Comparison of ENCODE assay signal across 9 mouse cellular contexts in genomic region chr4:64595014-64595599, GRCm38 (mm10).
DNase-seq lines count a peak whose midpoint lies in the region; ATAC-seq lines count a peak whose summit lies in the region.
"Had no signal": no experiment of that assay in that cellular context is flagged by ENCODE, and none has a peak within 500 bp of the region (broad histone marks: within the 10 kb centered on the region; RNA-seq: fewer than 3 reads in every experiment).

No protein-coding gene starts in this region.

- intact Hi-C loops in heart, postnatal 14 days (cut with DNase I): no loop called here

- H3K9ac ChIP-seq in midbrain, embryonic 14.5 days (replicated peaks; ENCODE audit: low read length): no peak overlapping the region
- H3K9ac ChIP-seq: neural tube, embryonic 12.5 days had no signal

- 72% methylated on average over 8 of the region's 8 CpGs for WGBS in heart, embryonic 10.5 days
- 84% methylated on average over 8 of the region's 8 CpGs for WGBS in midbrain, embryonic 14.5 days

- H3K36me3 ChIP-seq in heart, embryonic 10.5 days: no peaks in the 10 kb centered on the region
- no peaks in the 10 kb centered on the region for H3K36me3 ChIP-seq in midbrain, embryonic 14.5 days (ENCODE audit: control insufficient read depth, insufficient read depth, low read length)
- H3K36me3 ChIP-seq: neural tube, embryonic 12.5 days had no signal

- no peaks in the 10 kb centered on the region for H3K4me1 ChIP-seq in heart, embryonic 10.5 days
- no peaks in the 10 kb centered on the region for H3K4me1 ChIP-seq in midbrain, embryonic 14.5 days (ENCODE audit: control insufficient read depth, insufficient read depth, low read length)
- H3K4me1 ChIP-seq: neural tube, embryonic 12.5 days had no signal

- peak; percentile 64 to 86 for DNase-seq in heart, adult 18-20 months
- no peak for DNase-seq in heart, embryonic 10.5 days (ENCODE audit: low spot score)
- DNase-seq in adrenal gland, postnatal 10 days: peak; percentile 37
- peak; percentile 43 to 51 for DNase-seq in heart, postnatal 14 days
- peak; percentile 48 for DNase-seq in ovary, adult 18-20 months (ENCODE audit: low spot score)
- DNase-seq in MN1 (ENCODE audit: low spot score): no peak
- no peak for DNase-seq in midbrain, embryonic 14.5 days

- H3K9me3 ChIP-seq in heart, embryonic 10.5 days: no peaks in the 10 kb centered on the region
- H3K9me3 ChIP-seq in midbrain, embryonic 14.5 days (ENCODE audit: control insufficient read depth, low read length): no peaks in the 10 kb centered on the region
- H3K9me3 ChIP-seq: neural tube, embryonic 12.5 days had no signal

- no peak overlapping the region for H3K4me3 ChIP-seq in heart, embryonic 10.5 days
- no peak overlapping the region for H3K4me3 ChIP-seq in midbrain, embryonic 14.5 days (replicated peaks; ENCODE audit: low read depth, low read length)
- H3K4me3 ChIP-seq: neural tube, embryonic 12.5 days had no signal

- no peak overlapping the region for H3K27ac ChIP-seq in heart, embryonic 10.5 days
- no peak overlapping the region for H3K27ac ChIP-seq in midbrain, embryonic 14.5 days (replicated peaks; ENCODE audit: low read depth, low read length)
- H3K27ac ChIP-seq: neural tube, embryonic 12.5 days had no signal

- ATAC-seq in erythroblast, adult 5-6 weeks (replicated peaks; ENCODE audit: low FRiP score, poor library complexity, severe bottlenecking): no peak
- no peak for ATAC-seq in midbrain, embryonic 14.5 days (ENCODE audit: low FRiP score, low TSS enrichment)

- H3K4me2 ChIP-seq in midbrain, embryonic 14.5 days (ENCODE audit: low read length): no peak overlapping the region
- H3K4me2 ChIP-seq: neural tube, embryonic 12.5 days had no signal

- H3K27me3 ChIP-seq in heart, embryonic 10.5 days (ENCODE audit: insufficient read depth, poor library complexity, severe bottlenecking): no peaks in the 10 kb centered on the region
- no peaks in the 10 kb centered on the region for H3K27me3 ChIP-seq in midbrain, embryonic 14.5 days (ENCODE audit: control insufficient read depth, insufficient read depth, low read length)
- H3K27me3 ChIP-seq: neural tube, embryonic 12.5 days had no signal

Comparison
In these comparisons a context has a peak if more than half of its experiments do, and no peak if none do; other contexts are left out.
1. DNase-seq: peak in heart, adult 18-20 months (2 of 2), adrenal gland, postnatal 10 days (single experiment), heart, postnatal 14 days (2 of 2) and ovary, adult 18-20 months (single experiment); none in heart, embryonic 10.5 days (single experiment), MN1 (single experiment) and midbrain, embryonic 14.5 days (single experiment).